Mouse (Mus musculus) MEL (cell line): ENCODE measurements around the gene Rcan1. TPM values are rescaled to one million over a fixed set of nuclear protein-coding genes. Genes with fewer than 3 reads are reported as not detected.

Source experiments
- DNase-seq: peaks from one replicate; pipeline ENCODE4 v3.0.0; 2011; ENCODE audit warnings: low read depth, low spot score
- H3K27ac ChIP-seq: 2 replicates; pipeline ENCODE4 v1.5.1; 2012; ENCODE audit warnings: low read depth, mild to moderate bottlenecking, control low read depth, low read length, moderate library complexity; ENCODE audit not compliant: control insufficient read depth
- H3K27me3 ChIP-seq, 2 experiments: fragments of 150-350 bp in 1 of 2; sonication (generic) in 1 of 2; 2 replicates each; pipeline ENCODE4 v1.6.1; 2012; ENCODE audit warnings: low read length in 2 of 2, mild to moderate bottlenecking in 2 of 2, improper control_type of control experiment in 1 of 2, moderate library complexity in 1 of 2; ENCODE audit not compliant: insufficient read depth in 2 of 2, control insufficient read depth in 1 of 2
- H3K36me3 ChIP-seq, 2 experiments: 2 replicates each; pipeline ENCODE4 v1.6.1; 2012 to 2014; ENCODE audit warnings: low read length in 2 of 2, improper control_type of control experiment in 1 of 2, inconsistent platforms in 1 of 2, mild to moderate bottlenecking in 1 of 2; ENCODE audit not compliant: insufficient read depth in 2 of 2, control insufficient read depth in 1 of 2
- H3K4me1 ChIP-seq, 2 experiments: fragments of 150-350 bp in 1 of 2; sonication (generic) in 1 of 2; 2 replicates each; pipeline ENCODE4 v1.6.1; 2012; ENCODE audit warnings: low read length in 2 of 2, improper control_type of control experiment in 1 of 2, mild to moderate bottlenecking in 1 of 2; ENCODE audit not compliant: insufficient read depth in 2 of 2, control insufficient read depth in 1 of 2
- H3K4me3 ChIP-seq, 2 experiments: fragments of 150-350 bp in 1 of 2; sonication (generic) in 1 of 2; 2 replicates each; pipeline ENCODE4 v1.5.1; 2012; ENCODE audit warnings: low read depth in 2 of 2, low read length in 2 of 2, mild to moderate bottlenecking in 2 of 2, moderate library complexity in 2 of 2, control low read depth in 1 of 2, improper control_type of control experiment in 1 of 2; ENCODE audit not compliant: control insufficient read depth in 1 of 2, insufficient read depth in 1 of 2
- H3K79me2 ChIP-seq: 2 replicates; pipeline ENCODE4 v1.6.1; 2012; ENCODE audit warnings: mild to moderate bottlenecking, low read length, moderate library complexity; ENCODE audit not compliant: control insufficient read depth, poor library complexity, insufficient read depth
- H3K9ac ChIP-seq: 2 replicates; pipeline ENCODE4 v1.6.1; 2012; ENCODE audit warnings: low read depth, mild to moderate bottlenecking, control low read depth, low read length, moderate library complexity; ENCODE audit not compliant: control insufficient read depth, poor library complexity, severe bottlenecking
- H3K9me3 ChIP-seq: fragments of 150-350 bp; sonication (generic); replicated peaks from 2 replicates; pipeline ENCODE4 v1.6.1; 2012; ENCODE audit warnings: mild to moderate bottlenecking, low read length, improper control_type of control experiment, moderate library complexity; ENCODE audit not compliant: insufficient read depth
- BHLHE40 ChIP-seq: IDR thresholded peaks from 2 replicates; pipeline ENCODE4 v1.6.1; 2012; ENCODE audit warnings: low read depth, mild to moderate bottlenecking, inconsistent platforms, low read length, improper control_type of control experiment, borderline replicate concordance
- CHD1 ChIP-seq: IDR thresholded peaks from 2 replicates; pipeline ENCODE4 v1.6.1; 2012; ENCODE audit warnings: low read depth, mild to moderate bottlenecking, inconsistent platforms, low read length, improper control_type of control experiment
- CTCF ChIP-seq, 3 experiments: IDR thresholded peaks in 2 of 3; conservative IDR thresholded peaks in 1 of 3; 2 replicates each; pipeline ENCODE4 v1.5.1; 2011 to 2012; ENCODE audit warnings: low read length in 3 of 3, low read depth in 2 of 3, mild to moderate bottlenecking in 2 of 3, improper control_type of control experiment in 1 of 3, inconsistent platforms in 1 of 3, mixed read lengths in 1 of 3, moderate library complexity in 1 of 3; ENCODE audit not compliant: control insufficient read depth in 1 of 3, insufficient read depth in 1 of 3, poor library complexity in 1 of 3, severe bottlenecking in 1 of 3
- E2F4 ChIP-seq: IDR thresholded peaks from 2 replicates; pipeline ENCODE4 v1.6.1; 2011; ENCODE audit warnings: low read depth, low read length, improper control_type of control experiment, borderline replicate concordance
- GABPA ChIP-seq: IDR thresholded peaks from 2 replicates; pipeline ENCODE4 v1.6.1; 2012; ENCODE audit warnings: low read depth, mild to moderate bottlenecking, inconsistent platforms, low read length, improper control_type of control experiment, moderate library complexity
- HCFC1 ChIP-seq: IDR thresholded peaks from 2 replicates; pipeline ENCODE4 v1.6.1; 2012; ENCODE audit warnings: low read depth, mild to moderate bottlenecking, inconsistent platforms, low read length, improper control_type of control experiment, moderate library complexity
- MAFK ChIP-seq: IDR thresholded peaks from 2 replicates; pipeline ENCODE4 v1.6.1; 2011; ENCODE audit warnings: low read depth, mild to moderate bottlenecking, low read length, improper control_type of control experiment, borderline replicate concordance
- MAX ChIP-seq: IDR thresholded peaks from 2 replicates; pipeline ENCODE4 v1.6.1; 2011; ENCODE audit warnings: low read length, improper control_type of control experiment
- MXI1 ChIP-seq: IDR thresholded peaks from 2 replicates; pipeline ENCODE4 v1.6.1; 2011; ENCODE audit warnings: mild to moderate bottlenecking, low read depth, low read length, improper control_type of control experiment
- MYC ChIP-seq: IDR thresholded peaks from 2 replicates; pipeline ENCODE4 v1.6.1; 2011; ENCODE audit warnings: low read depth, mild to moderate bottlenecking, low read length, improper control_type of control experiment, moderate library complexity
- NRF1 ChIP-seq: IDR thresholded peaks from 2 replicates; pipeline ENCODE4 v1.6.1; 2014; ENCODE audit warnings: low read depth, mild to moderate bottlenecking, inconsistent platforms, low read length, improper control_type of control experiment, moderate library complexity; ENCODE audit not compliant: poor library complexity, insufficient read depth, severe bottlenecking
- POLR2A ChIP-seq, 2 experiments: IDR thresholded peaks; 2 replicates each; pipeline ENCODE4 v1.6.1; 2011 to 2012; ENCODE audit warnings: low read length in 2 of 2, mild to moderate bottlenecking in 2 of 2, control low read depth in 1 of 2, improper control_type of control experiment in 1 of 2, low read depth in 1 of 2, moderate library complexity in 1 of 2; ENCODE audit not compliant: control insufficient read depth in 1 of 2, insufficient read depth in 1 of 2, poor library complexity in 1 of 2
- RCOR1 ChIP-seq: IDR thresholded peaks from 2 replicates; pipeline ENCODE4 v1.6.1; 2012; ENCODE audit warnings: low read depth, mild to moderate bottlenecking, inconsistent platforms, low read length, improper control_type of control experiment
- SIN3A ChIP-seq: IDR thresholded peaks from 2 replicates; pipeline ENCODE4 v1.6.1; 2012; ENCODE audit warnings: low read length, improper control_type of control experiment, inconsistent platforms
- TAL1 ChIP-seq: IDR thresholded peaks from 2 replicates; pipeline ENCODE4 v1.6.1; 2012; ENCODE audit warnings: mild to moderate bottlenecking, inconsistent platforms, low read length, moderate library complexity, mixed read lengths
- UBTF ChIP-seq: IDR thresholded peaks from 2 replicates; pipeline ENCODE4 v1.6.1; 2012; ENCODE audit warnings: low read depth, mild to moderate bottlenecking, inconsistent platforms, low read length, improper control_type of control experiment, moderate library complexity, borderline replicate concordance; ENCODE audit not compliant: insufficient read depth
- USF1 ChIP-seq: IDR thresholded peaks from 2 replicates; pipeline ENCODE4 v1.6.1; 2014; ENCODE audit warnings: low read depth, mild to moderate bottlenecking, inconsistent platforms, low read length, improper control_type of control experiment, moderate library complexity
- ZMIZ1 ChIP-seq: IDR thresholded peaks from 2 replicates; pipeline ENCODE4 v1.6.1; 2012; ENCODE audit warnings: low read depth, mild to moderate bottlenecking, inconsistent platforms, low read length, improper control_type of control experiment, moderate library complexity
- ZNF384 ChIP-seq: IDR thresholded peaks from 2 replicates; pipeline ENCODE4 v1.6.1; 2012; ENCODE audit warnings: low read depth, mild to moderate bottlenecking, inconsistent platforms, low read length, improper control_type of control experiment
- polyA plus RNA-seq, 2 experiments: library from polyadenylated mRNA; stranded (reverse) in 1 of 2; unstranded in 1 of 2; fragments of >175 nt in 1 of 2; fragments of >200 nt in 1 of 2; gene quantifications; 2 replicates each; pipeline versions ENCODE4 v1.2.1 to v1.2.4; 2012; ENCODE audit warnings: low replicate concordance in 2 of 2, low read depth in 1 of 2; ENCODE audit not compliant: insufficient read length in 2 of 2, insufficient read depth in 1 of 2, missing spikeins in 1 of 2
- total RNA-seq: library from RNA; depleted of rRNA; stranded (reverse); fragments of 300-350 nt; gene quantifications from 2 replicates; pipeline ENCODE4 v1.2.3, GENCODE M21; 2012

Gene Rcan1
- total and polyA plus RNA-seq, 3 experiments: 9.5 to 14.6 TPM; not detected in 1

DNA sequence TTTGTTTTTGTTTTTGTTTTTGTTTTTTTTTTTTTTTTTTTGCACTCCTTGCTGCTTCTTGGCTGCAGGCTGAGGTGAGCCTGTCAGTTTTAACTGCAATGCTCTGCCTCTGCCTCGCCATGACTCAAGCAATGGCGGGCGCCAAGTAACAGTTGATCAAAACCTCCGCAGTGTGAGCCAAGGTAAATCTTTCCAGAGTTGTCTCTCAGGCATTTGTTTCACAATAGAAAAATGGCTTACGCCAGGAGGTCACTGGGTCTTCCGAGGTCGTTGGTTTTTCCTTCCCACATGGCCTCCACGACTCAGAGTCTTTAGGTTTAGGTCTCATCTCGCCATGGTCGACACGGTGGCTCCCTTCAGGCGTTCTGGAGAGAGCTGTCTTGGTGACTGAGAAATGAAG, 117.4 kb downstream of the Rcan1 start:
- Histone ChIP-seq H3K9ac (no peak overlapping the region), H3K79me2 (no peaks in the 10 kb centered on the region), H3K4me3 (no peak overlapping the region), H3K27ac (no peak overlapping the region), H3K36me3 (peaks cover 0 to 6% of the 10 kb centered on the region in 2 experiments; a peak in 2 of 4 replicates), H3K4me1 (peaks cover 0 to 12% of the 10 kb centered on the region in 2 experiments; a peak in 2 of 4 replicates), H3K9me3 (no peaks in the 10 kb centered on the region), H3K27me3 (peaks cover 0 to 4% of the 10 kb centered on the region in 2 experiments; a peak in 2 of 4 replicates)
- TF ChIP-seq GABPA (no peak), SIN3A (no peak), RCOR1 (no peak), USF1 (no peak)
- DNase-seq: no peak

DNA sequence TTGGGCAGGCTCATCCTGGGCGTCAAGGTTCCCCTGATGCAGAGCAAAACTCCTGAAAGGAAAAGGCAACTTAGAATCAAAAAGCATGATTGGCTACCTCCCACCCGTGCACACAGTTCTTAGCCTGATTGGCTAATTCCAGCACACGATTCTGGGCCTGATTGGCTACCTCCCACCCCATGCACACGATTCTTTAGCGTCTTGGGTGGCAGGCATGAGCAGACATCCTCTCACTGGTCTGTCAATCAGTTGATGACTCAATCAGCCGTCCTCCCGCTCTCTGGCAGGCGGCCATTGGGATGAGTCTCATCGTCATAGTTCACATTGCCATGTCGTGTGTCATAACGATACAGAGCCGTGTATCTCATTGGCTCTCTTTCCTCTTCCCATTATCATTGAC, 121.7 kb downstream of the Rcan1 start:
- H3K27me3 ChIP-seq: peaks cover 0 to 4% of the 10 kb centered on the region in 2 experiments; a peak in 2 of 4 replicates

DNA sequence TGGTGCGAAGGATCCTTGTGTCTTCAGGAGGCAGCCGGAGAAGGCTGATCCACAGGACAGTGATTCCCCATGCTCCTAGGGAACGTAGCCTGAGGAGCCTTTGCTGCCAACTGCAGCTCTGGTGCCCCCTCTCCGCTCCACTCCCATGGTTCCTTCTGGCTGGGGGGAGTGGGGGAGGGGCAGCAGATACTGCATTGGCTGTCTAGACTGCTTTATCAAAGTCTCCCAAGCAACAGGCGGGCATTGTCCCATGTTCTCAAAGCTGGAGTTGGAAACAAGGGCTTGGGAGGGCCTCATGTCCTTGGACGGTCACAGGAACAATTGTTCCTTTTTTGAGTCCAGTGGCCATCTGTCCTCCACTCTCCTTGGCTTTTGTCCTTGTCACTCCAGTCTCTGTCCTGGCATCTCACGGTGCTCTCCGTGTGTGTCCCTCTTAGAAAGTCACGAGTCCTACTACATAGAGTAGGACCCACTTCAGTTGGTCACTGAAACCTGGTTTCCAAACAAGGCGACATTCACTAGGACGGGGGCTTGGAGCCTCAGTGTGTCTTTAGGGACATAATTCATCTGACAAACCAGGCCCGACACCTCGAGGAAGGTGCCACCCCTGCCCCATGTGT, 124.3 kb downstream of the Rcan1 start:
- Histone ChIP-seq H3K9me3 (no peaks in the 10 kb centered on the region), H3K4me1 (peaks cover 0 to 5% of the 10 kb centered on the region in 2 experiments; a peak in 3 of 4 replicates), H3K4me3 (no peak overlapping the region), H3K79me2 (no peaks in the 10 kb centered on the region)
- no peak for TF ChIP-seq CHD1
- no peak for TF ChIP-seq MYC
- no peak for TF ChIP-seq MAX
- TF ChIP-seq BHLHE40: no peak
- no peak for TF ChIP-seq ZNF384
- no peak for TF ChIP-seq HCFC1
- TF ChIP-seq, all 39 proteins: peak for 0
- no peak for DNase-seq
- Histone ChIP-seq H3K27me3 (no peaks in the 10 kb centered on the region), H3K9ac (no peak overlapping the region), H3K27ac (no peak overlapping the region), H3K36me3 (peaks cover 0 to 5% of the 10 kb centered on the region in 2 experiments; a peak in 1 of 4 replicates)

More for the DNA sequence above, 121.7 kb downstream of the Rcan1 start:
- peak; percentile 20 for DNase-seq
- Histone ChIP-seq H3K9me3 (no peaks in the 10 kb centered on the region), H3K4me1 (peaks cover 0 to 5% of the 10 kb centered on the region in 2 experiments; a peak in 3 of 4 replicates), H3K9ac (no peak overlapping the region), H3K36me3 (peaks cover 0 to 2% of the 10 kb centered on the region in 2 experiments; a peak in 1 of 4 replicates), H3K27ac (no peak overlapping the region), H3K79me2 (no peaks in the 10 kb centered on the region), H3K4me3 (no peak overlapping the region)
- TF ChIP-seq HCFC1: no peak
- no peak for TF ChIP-seq CTCF (IDR thresholded peaks at IDR 0.05 in 2 of 3, conservative IDR thresholded peaks at IDR 0.05 in 1 of 3; ENCODE audit: control insufficient read depth in 1 of 3, insufficient read depth in 1 of 3, low read depth in 2 of 3, low read length in 3 of 3, poor library complexity in 1 of 3, severe bottlenecking in 1 of 3)
- no peak for TF ChIP-seq ZMIZ1
- no peak for TF ChIP-seq NRF1
- no peak for TF ChIP-seq POLR2A (IDR thresholded peaks at IDR 0.05; ENCODE audit: control insufficient read depth in 1 of 2, insufficient read depth in 1 of 2, low read depth in 1 of 2, low read length in 2 of 2, poor library complexity in 1 of 2)
- TF ChIP-seq UBTF: no peak
- TF ChIP-seq RCOR1: no peak
- TF ChIP-seq MAFK: no peak
- no peak for TF ChIP-seq E2F4
- no peak for TF ChIP-seq MXI1
- no peak for TF ChIP-seq TAL1
